Mouse (Mus musculus): ENCODE data around the gene Taf7l.

Taf7l gene

DNA sequence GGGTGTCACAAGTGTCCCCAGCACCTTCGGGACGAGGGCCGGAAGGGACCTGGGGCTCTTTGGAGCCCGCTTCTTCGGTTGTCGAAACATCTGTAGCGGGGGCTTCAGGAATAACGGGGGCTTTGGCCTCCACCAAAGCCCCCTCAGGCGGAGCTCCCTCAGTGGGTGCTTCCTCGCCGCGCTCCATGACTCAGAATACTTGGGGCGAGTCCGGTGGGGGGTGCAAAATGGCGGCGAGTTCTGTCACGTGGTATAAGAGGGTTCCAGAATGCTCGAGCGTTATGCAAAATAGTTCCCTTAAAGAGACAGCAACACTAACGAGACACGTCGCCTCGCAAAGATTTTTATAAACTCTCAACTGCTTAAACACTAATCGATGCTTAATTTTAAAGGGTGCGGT lies at the start of gene Taf7l:
TSS of gene Taf7l (minus strand) at position 201 of the 400 bp plus-strand sequence.
- no peak for DNase-seq (ENCODE audit: low spot score in 2 of 2)

DNA sequence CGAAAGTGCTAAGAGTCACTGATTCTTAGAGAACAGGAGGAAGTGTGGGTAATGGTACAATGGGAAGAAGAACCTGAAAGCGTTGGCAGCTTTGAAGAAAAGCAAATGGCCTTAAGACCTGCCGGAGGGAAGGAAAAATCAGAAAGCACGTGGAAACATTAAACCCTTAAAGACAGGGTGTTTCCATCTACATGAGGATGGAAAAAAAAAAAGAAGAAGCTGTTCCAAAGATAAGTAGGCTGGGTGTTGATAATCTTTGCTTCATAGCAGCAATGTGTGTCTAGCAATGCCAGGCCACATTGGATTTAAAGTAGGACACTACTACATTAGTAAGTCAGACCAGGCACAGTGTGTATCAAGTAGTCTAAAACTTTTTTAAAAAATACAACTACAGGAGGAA lies 49.0 kb upstream of the Taf7l start:
- no peak for DNase-seq (ENCODE audit: low spot score in 2 of 2)

DNA sequence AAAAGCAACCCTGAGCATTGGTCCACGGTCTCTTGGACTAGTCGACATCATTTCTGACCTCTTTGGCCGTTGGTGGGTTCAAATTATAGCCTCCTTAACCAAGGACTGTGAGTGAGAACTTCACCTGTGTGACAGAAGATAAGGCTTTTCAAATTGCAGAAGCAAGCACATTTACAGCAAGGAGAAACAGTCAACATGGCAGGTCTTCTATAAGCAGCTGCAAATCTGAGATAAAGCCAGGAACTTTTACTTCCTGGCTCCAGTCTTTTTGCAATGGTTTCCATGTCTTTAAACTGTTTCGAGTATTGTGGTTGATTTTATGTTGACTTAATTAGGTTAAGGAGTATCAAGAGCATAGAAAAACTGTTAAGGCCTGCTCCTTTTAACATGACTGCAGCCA lies 47.5 kb upstream of the Taf7l start:
- DNase-seq (ENCODE audit: low spot score in 2 of 2): no peak

DNA sequence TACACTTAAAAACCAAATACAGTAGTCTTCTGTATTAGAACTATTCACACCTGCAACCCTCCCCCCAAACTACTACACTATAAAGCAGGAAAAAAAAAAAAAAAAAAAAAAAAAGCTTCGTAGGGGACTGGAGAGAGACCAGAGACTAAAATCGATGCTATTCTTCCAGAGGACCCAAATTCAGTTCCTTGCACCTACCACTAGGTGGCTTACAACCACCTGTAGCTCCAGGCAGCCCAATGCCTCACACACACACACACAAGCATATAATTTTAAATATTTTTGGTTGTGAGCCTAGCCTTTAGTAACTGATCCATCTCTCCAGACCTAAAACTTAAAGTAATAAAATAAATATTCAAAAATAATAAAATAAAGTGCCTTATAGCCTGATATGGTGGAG lies 33.2 kb upstream of the Taf7l start:
- no peak for DNase-seq (ENCODE audit: low spot score in 2 of 2)

DNA sequence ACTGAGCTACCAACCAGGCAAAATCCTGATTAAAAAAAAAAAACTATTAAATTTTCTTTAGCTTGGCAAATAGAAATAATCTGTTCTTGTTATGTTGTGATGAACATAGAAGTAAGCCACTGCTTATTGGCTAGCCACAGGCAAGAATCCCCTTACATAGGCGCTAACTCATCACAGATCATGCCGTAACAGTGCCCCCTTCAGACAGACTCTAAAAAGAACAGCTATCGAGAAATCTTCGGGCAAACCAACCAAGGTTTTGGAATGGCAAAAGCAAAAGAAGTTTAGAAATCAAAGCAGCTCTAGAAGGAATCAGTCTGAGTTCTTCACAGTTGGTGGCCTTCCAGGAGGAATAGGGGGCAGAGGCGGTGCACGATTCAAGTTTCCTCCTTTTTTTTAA lies 31.7 kb upstream of the Taf7l start:
- no peak for DNase-seq (ENCODE audit: low spot score in 2 of 2)

DNA sequence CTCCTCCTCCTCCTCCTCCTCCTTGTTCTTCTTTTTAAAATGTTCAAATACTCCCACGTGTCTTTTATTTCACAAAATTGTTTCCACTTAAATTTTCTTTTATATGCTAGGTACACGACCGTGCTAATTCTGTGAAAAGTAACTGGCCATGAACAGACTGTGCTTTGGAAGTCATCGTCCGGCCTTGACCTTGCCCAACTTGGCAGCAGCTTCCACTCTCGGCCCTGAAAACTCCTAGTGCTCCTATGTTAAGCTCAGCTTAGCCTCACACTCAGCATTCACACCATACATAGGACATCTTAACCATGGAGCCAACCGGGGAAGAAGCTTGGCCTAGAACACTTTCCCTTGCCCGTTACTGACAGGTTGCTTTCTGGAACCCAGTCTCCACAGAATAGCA lies 24.4 kb upstream of the Taf7l start:
- DNase-seq (ENCODE audit: low spot score in 2 of 2): no peak

DNA sequence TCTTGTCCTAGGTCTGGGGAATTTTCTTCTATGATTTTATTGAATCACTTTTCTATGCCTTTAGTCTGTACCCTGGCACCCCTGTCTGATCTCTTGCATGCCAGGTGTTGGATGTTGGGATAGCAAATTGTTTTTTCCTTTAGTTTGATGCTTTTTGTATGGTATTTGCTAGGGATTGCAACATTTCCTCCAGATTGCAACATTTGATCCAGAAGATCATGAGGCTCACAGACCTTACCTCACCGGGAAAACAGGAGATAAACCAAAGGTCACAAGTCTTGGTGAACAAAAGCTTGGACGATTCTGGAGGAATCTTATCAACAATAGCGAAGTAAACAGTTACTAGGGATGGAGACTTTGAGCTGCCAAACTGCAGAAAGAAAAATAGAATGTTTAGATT lies 5.4 kb upstream of the Taf7l start:
- no peak for DNase-seq (ENCODE audit: low spot score in 2 of 2)

DNA sequence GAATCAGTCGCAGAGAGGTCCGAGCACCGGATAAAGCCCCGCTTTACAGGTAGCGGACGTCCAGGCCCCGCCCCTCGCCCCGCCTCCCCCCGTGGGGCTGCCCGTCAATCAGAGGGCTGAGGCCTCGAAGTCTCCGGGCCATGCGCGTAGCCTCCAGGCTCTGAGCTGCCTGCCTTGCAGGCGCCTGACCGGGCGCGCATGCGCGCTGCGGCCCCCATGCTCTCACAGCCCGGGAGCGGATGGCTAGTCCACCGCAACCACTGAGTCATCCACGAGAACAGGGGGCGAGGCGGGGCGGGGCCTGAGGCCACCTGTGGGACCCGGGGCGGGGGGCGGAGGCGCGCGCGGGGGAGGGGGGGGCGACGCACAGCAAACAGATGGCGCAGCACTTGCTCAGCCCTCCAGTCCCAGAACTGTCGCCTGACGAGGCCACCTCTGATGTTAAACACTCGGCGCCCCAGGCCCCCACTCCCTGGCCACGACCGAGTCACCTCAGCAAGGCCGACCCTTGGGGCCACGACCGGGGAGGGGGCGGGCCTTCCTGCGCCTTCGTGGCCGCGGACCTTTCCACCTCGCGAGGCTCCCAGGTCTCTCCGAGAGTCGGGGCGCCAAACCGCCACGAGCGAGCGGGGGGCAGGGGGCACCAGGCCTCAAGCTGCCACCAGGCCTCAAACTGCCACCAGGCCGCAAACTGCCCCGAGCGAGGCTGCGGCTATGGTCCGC lies 1.1 kb downstream of the Taf7l start:
- no peak for DNase-seq (ENCODE audit: low spot score in 2 of 2)

DNA sequence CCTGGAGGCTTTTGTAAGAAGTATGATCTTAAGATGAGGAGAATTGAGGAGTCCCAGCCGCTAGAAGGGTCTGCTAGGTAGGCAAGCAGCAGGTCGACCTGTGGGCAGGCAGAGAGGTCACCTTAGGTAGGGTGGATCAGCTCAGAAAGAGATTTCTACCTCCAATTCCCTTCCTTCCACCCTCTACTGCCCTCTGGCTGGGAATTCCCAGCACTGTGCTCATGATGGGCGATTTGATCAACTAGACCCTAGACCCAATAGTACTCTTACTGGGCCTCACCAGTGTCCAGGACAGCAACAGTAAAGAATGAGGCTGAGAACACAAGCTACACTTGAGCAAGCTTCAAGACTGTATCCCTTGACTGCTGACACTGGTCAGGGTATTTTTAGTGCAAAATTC lies 49.0 kb downstream of the Taf7l start:
- no peak for DNase-seq (ENCODE audit: low spot score in 2 of 2)

DNA sequence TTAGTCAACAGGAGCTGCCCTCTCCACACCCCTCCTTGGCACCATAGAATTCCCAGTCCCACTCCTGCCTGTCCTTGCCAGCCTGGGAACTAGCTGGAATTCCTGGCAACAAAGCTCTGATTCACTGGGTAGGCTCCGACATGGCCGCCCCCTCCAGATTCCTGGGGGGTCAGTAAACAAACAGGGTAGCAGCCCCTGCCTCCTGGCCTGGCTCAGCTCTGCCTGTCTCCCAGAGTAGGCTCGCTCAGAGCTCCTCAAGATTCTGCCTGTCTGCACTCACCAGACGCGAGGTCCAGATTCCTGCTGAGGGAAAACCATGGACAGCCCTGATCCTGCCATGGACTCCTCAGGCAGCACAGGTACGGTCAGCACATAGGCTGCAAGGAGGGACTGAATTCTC lies 49.5 kb downstream of the Taf7l start:
- DNase-seq (ENCODE audit: low spot score in 2 of 2): no peak

DNA sequence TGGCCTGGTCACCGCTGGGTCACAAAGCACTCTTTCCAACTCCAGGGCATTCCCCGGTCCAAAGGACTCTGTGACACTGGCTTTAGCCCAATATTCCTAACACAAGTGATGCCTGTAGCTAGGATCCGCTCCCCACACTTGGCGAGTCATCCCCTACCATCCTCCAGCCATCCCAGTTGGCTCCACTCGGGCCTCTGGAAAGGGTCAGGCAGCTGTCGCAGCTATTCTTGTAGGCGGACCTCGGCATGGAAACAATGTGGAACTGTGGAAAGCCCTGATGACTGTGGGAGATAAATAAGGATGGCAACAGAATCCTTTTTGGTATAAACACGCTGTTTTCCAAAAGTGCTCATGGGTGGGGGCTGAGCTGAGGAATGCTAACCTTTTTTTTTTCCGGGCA lies 50.5 kb downstream of the Taf7l start:
- peak; percentile 3 to 6 for DNase-seq (ENCODE audit: low spot score in 2 of 2)

DNA sequence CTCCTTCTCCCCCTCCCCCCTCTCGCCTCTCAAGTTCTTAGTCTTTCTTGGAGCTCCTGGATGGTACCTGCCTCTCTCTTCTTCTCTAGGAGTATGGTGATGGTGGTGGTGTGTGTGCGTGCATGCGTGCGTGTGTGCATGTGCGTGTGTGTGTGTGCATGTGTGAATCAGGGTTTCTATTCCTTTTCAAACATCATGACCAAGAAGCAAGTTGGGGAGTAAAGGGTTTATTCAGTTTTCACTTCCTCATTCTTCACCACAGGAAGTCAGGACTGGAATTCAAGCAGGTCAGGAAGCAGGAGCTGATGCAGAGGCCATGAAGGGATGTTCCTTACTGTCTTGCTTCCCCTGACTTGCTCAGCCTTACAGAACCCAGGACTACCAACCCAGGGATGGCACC lies 52.0 kb downstream of the Taf7l start:
- DNase-seq (ENCODE audit: low spot score in 2 of 2): no peak

DNA sequence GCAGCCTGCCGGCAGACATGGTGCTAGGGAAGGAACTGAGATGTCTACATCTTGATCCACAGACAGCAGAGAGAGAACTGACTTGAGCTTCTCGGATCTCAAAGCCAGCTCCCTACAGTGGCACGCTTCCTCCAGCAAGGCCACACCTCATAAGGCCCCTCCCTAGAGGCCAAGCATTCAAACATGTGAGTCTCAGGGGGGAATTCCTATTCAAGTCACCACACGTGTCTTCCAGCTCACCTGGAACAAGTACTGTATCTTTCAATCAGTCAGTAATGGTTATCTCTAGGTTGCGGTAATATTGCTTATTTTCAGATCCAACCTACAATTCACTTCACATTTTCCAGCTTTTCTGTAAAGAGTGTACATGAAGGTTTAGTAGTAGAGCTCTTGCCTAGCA lies 56.2 kb downstream of the Taf7l start:
- no peak for DNase-seq (ENCODE audit: low spot score in 2 of 2)

DNA sequence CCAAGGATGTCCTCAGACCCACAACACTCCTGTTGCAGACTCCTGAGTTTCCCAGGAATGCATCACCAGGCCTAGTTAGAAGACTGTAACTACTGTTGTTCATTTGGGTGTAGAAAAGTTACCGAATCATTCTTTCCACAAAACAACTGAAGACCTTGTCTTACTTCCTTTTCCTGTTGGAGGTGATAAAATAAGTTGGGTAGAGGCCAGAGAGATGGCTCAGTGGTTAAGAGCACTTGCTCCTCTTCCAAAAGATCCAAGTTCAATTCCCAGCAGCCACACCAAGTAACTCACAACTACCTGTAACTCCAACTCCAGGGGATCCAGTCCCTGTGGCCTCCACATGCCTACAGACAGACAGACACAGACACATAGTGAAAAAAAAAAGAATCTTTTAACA lies 64.2 kb downstream of the Taf7l start:
- DNase-seq (ENCODE audit: low spot score in 2 of 2): no peak

All from heart, adult 9 months (tissue).